Mouse (Mus musculus): ENCODE data around the gene Zfyve27.

Zfyve27 gene

DNA sequence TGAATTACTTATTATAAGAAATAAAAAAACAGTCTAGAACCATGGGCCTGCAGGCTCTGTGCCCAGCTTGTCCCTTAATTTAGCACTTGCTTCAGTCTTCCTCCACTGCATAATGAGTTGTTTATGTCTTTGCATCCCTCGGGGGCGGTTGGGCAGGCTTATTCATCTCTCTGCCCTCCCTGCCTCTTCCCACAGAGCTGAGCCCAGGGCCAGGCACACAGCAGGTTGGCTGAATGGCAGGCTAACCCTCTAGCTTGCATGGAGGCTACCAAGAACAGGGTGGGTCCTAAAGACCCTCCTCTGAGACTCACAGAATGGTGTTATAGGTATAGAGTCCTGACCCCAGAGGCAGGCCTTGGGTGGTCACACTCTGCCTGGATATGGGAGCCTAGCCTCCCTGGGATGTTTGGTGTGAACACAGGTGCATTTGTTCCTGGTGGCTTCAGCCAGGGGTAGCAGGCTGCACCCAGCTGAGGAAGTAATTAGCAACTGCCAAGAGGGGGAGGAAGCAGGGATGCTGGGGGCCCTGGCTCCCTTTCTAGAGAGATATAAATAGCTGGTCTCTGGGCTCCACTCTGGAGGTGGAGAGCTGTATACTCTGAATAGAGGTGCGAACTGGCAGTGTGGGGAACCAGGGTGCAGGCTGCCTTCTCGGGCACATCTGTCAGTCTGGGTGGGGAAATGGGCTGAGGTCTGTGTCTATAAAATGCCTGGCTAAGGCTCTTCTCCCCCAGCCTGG, 74.0 kb downstream of the Zfyve27 start:
- no peak for DNase-seq (ENCODE audit: low read depth, low spot score)

DNA sequence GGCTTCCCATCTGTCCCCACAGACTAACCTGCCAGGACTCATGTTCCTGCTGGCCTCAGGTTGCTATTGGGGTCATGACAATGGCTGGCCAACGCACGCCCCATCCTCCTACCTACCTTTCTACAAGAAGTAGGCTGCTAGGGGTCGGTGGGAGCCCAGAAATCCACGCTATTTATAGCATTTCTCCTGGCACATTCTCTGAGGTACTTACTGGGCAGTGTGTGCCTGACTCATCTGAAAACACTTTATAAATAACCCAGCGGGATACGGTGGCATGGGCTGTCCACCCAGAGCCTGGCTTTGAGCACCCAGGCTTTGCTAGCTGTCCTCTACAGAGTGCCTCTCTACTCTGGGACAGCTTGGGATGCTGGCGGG, 74.6 kb downstream of the Zfyve27 start:
- DNase-seq (ENCODE audit: low read depth, low spot score) = no peak

DNA sequence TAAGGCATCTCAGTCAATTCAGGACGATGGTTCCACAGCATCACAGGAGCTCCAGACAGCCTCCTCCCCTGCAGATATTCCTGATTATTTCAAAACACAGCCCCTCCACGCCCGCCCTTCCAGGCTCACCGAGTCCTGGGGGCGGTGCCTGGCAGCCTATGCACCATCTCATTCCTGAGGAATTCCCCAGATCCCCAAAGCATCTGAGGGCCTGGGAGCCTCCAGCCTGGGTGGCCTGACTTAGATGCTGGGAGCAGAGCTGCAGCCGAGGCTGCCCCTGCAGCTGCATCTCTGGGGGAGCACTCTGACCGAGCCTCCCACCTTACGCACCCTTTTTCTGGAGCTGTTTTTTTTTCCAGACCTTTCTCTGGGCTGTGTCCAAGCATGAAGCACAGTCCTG, 77.1 kb downstream of the Zfyve27 start:
- DNase-seq (ENCODE audit: low read depth, low spot score) = no peak

DNA sequence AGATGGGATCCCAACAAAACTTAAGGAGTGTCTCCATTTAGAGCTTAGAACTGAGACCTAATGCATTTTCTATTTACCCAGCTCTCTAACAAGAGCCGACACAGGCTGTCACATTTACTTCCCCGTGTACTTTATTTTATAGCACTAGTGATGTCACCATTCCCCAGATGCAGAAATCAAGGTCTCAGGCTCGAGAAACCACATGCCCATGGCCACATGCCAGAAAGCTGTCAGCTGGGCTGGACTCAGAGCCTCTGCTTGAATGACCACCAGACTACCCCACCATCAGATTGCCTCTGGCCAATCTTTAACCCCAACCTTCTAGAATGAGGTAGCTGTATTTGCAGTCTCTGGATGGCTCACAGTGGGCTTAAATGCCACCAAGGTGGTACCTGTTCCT, 79.7 kb downstream of the Zfyve27 start:
- no peak for DNase-seq (ENCODE audit: low read depth, low spot score)

Measured in CD4-positive, CD25-positive, alpha-beta regulatory T cell, adult 2 months (primary cell).